Mouse (Mus musculus) MEL (cell line): ENCODE measurements around the gene Aff1. TPM values are rescaled to one million over a fixed set of nuclear protein-coding genes. Genes with fewer than 3 reads are reported as not detected.

ENCODE experiments used
- DNase-seq: peaks from one replicate; pipeline ENCODE4 v3.0.0; 2011; ENCODE audit warnings: low read depth, low spot score
- H3K27ac ChIP-seq: 2 replicates; pipeline ENCODE4 v1.5.1; 2012; ENCODE audit warnings: low read depth, mild to moderate bottlenecking, control low read depth, low read length, moderate library complexity; ENCODE audit not compliant: control insufficient read depth
- H3K27me3 ChIP-seq, 2 experiments: fragments of 150-350 bp in 1 of 2; sonication (generic) in 1 of 2; 2 replicates each; pipeline ENCODE4 v1.6.1; 2012; ENCODE audit warnings: low read length in 2 of 2, mild to moderate bottlenecking in 2 of 2, improper control_type of control experiment in 1 of 2, moderate library complexity in 1 of 2; ENCODE audit not compliant: insufficient read depth in 2 of 2, control insufficient read depth in 1 of 2
- H3K36me3 ChIP-seq, 2 experiments: 2 replicates each; pipeline ENCODE4 v1.6.1; 2012 to 2014; ENCODE audit warnings: low read length in 2 of 2, improper control_type of control experiment in 1 of 2, inconsistent platforms in 1 of 2, mild to moderate bottlenecking in 1 of 2; ENCODE audit not compliant: insufficient read depth in 2 of 2, control insufficient read depth in 1 of 2
- H3K4me1 ChIP-seq, 2 experiments: fragments of 150-350 bp in 1 of 2; sonication (generic) in 1 of 2; 2 replicates each; pipeline ENCODE4 v1.6.1; 2012; ENCODE audit warnings: low read length in 2 of 2, improper control_type of control experiment in 1 of 2, mild to moderate bottlenecking in 1 of 2; ENCODE audit not compliant: insufficient read depth in 2 of 2, control insufficient read depth in 1 of 2
- H3K4me3 ChIP-seq, 2 experiments: fragments of 150-350 bp in 1 of 2; sonication (generic) in 1 of 2; 2 replicates each; pipeline ENCODE4 v1.5.1; 2012; ENCODE audit warnings: low read depth in 2 of 2, low read length in 2 of 2, mild to moderate bottlenecking in 2 of 2, moderate library complexity in 2 of 2, control low read depth in 1 of 2, improper control_type of control experiment in 1 of 2; ENCODE audit not compliant: control insufficient read depth in 1 of 2, insufficient read depth in 1 of 2
- H3K79me2 ChIP-seq: 2 replicates; pipeline ENCODE4 v1.6.1; 2012; ENCODE audit warnings: mild to moderate bottlenecking, low read length, moderate library complexity; ENCODE audit not compliant: control insufficient read depth, poor library complexity, insufficient read depth
- H3K9ac ChIP-seq: 2 replicates; pipeline ENCODE4 v1.6.1; 2012; ENCODE audit warnings: low read depth, mild to moderate bottlenecking, control low read depth, low read length, moderate library complexity; ENCODE audit not compliant: control insufficient read depth, poor library complexity, severe bottlenecking
- H3K9me3 ChIP-seq: fragments of 150-350 bp; sonication (generic); replicated peaks from 2 replicates; pipeline ENCODE4 v1.6.1; 2012; ENCODE audit warnings: mild to moderate bottlenecking, low read length, improper control_type of control experiment, moderate library complexity; ENCODE audit not compliant: insufficient read depth
- E2F4 ChIP-seq: IDR thresholded peaks from 2 replicates; pipeline ENCODE4 v1.6.1; 2011; ENCODE audit warnings: low read depth, low read length, improper control_type of control experiment, borderline replicate concordance
- ELF1 ChIP-seq: IDR thresholded peaks from 2 replicates; pipeline ENCODE4 v1.6.1; 2014; ENCODE audit warnings: low read depth, mild to moderate bottlenecking, inconsistent platforms, low read length, improper control_type of control experiment, moderate library complexity
- EP300 ChIP-seq, 2 experiments: IDR thresholded peaks; 2 replicates each; pipeline ENCODE4 v1.6.1; 2011; ENCODE audit warnings: improper control_type of control experiment in 2 of 2, low read length in 2 of 2, low read depth in 1 of 2, mild to moderate bottlenecking in 1 of 2
- GABPA ChIP-seq: IDR thresholded peaks from 2 replicates; pipeline ENCODE4 v1.6.1; 2012; ENCODE audit warnings: low read depth, mild to moderate bottlenecking, inconsistent platforms, low read length, improper control_type of control experiment, moderate library complexity
- HCFC1 ChIP-seq: IDR thresholded peaks from 2 replicates; pipeline ENCODE4 v1.6.1; 2012; ENCODE audit warnings: low read depth, mild to moderate bottlenecking, inconsistent platforms, low read length, improper control_type of control experiment, moderate library complexity
- JUND ChIP-seq: IDR thresholded peaks from 2 replicates; pipeline ENCODE4 v1.6.1; 2011; ENCODE audit warnings: low read depth, mild to moderate bottlenecking, improper control_type of control experiment, low read length
- KAT2A ChIP-seq: conservative IDR thresholded peaks from 2 replicates; pipeline ENCODE4 v1.6.1; 2012; ENCODE audit warnings: low read depth, low read length, improper control_type of control experiment, inconsistent platforms
- MAX ChIP-seq: IDR thresholded peaks from 2 replicates; pipeline ENCODE4 v1.6.1; 2011; ENCODE audit warnings: low read length, improper control_type of control experiment
- MAZ ChIP-seq: IDR thresholded peaks from 2 replicates; pipeline ENCODE4 v1.6.1; 2012; ENCODE audit warnings: low read depth, mild to moderate bottlenecking, inconsistent platforms, low read length, improper control_type of control experiment
- MEF2A ChIP-seq: IDR thresholded peaks from 2 replicates; pipeline ENCODE4 v1.6.1; 2014; ENCODE audit warnings: low read depth, mild to moderate bottlenecking, inconsistent platforms, low read length, improper control_type of control experiment; ENCODE audit not compliant: poor library complexity, insufficient replicate concordance, severe bottlenecking; ENCODE audit errors: extremely low read depth
- MYB ChIP-seq: IDR thresholded peaks from 2 replicates; pipeline ENCODE4 v1.6.1; 2011; ENCODE audit warnings: mild to moderate bottlenecking, low read depth, low read length, improper control_type of control experiment
- MYC ChIP-seq: IDR thresholded peaks from 2 replicates; pipeline ENCODE4 v1.6.1; 2011; ENCODE audit warnings: low read depth, mild to moderate bottlenecking, low read length, improper control_type of control experiment, moderate library complexity
- POLR2AphosphoS5 ChIP-seq: IDR thresholded peaks from 2 replicates; pipeline ENCODE4 v1.6.1; 2012; ENCODE audit warnings: low read depth, borderline replicate concordance, mild to moderate bottlenecking, inconsistent platforms, low read length, moderate library complexity, mixed read lengths
- RCOR1 ChIP-seq: IDR thresholded peaks from 2 replicates; pipeline ENCODE4 v1.6.1; 2012; ENCODE audit warnings: low read depth, mild to moderate bottlenecking, inconsistent platforms, low read length, improper control_type of control experiment
- TBP ChIP-seq: IDR thresholded peaks from 2 replicates; pipeline ENCODE4 v1.8.0; 2011; ENCODE audit warnings: low read depth, low read length, improper control_type of control experiment
- ZC3H11A ChIP-seq: IDR thresholded peaks from 2 replicates; pipeline ENCODE4 v1.6.1; 2012; ENCODE audit warnings: low read depth, mild to moderate bottlenecking, inconsistent platforms, low read length, improper control_type of control experiment
- ZKSCAN1 ChIP-seq: IDR thresholded peaks from 2 replicates; pipeline ENCODE4 v1.6.1; 2012; ENCODE audit warnings: low read depth, mild to moderate bottlenecking, inconsistent platforms, low read length, improper control_type of control experiment, moderate library complexity
- ZNF384 ChIP-seq: IDR thresholded peaks from 2 replicates; pipeline ENCODE4 v1.6.1; 2012; ENCODE audit warnings: low read depth, mild to moderate bottlenecking, inconsistent platforms, low read length, improper control_type of control experiment
- polyA plus RNA-seq, 2 experiments: library from polyadenylated mRNA; stranded (reverse) in 1 of 2; unstranded in 1 of 2; fragments of >175 nt in 1 of 2; fragments of >200 nt in 1 of 2; gene quantifications; 2 replicates each; pipeline versions ENCODE4 v1.2.1 to v1.2.4; 2012; ENCODE audit warnings: low replicate concordance in 2 of 2, low read depth in 1 of 2; ENCODE audit not compliant: insufficient read length in 2 of 2, insufficient read depth in 1 of 2, missing spikeins in 1 of 2
- total RNA-seq: library from RNA; depleted of rRNA; stranded (reverse); fragments of 300-350 nt; gene quantifications from 2 replicates; pipeline ENCODE4 v1.2.3, GENCODE M21; 2012

Aff1 gene
- total and polyA plus RNA-seq, 3 experiments = 5.4 to 13.4 TPM; not detected in 1

GRCm38 (mm10) chr5:103724823-103725222 lies 32.6 kb downstream of the Aff1 start:
- TF ChIP-seq HCFC1 = no peak
- TF ChIP-seq ELF1 = no peak
- no peak for TF ChIP-seq KAT2A
- no peak for TF ChIP-seq POLR2AphosphoS5
- Histone ChIP-seq H3K27me3 (no peaks in the 10 kb centered on the region), H3K9ac (no peak overlapping the region), H3K27ac (no peak overlapping the region), H3K4me3 (no peak overlapping the region), H3K4me1 (peaks cover 0 to 10% of the 10 kb centered on the region in 2 experiments; a peak in 2 of 4 replicates), H3K36me3 (peaks cover 0 to 4% of the 10 kb centered on the region in 2 experiments; a peak in 2 of 4 replicates), H3K9me3 (no peaks in the 10 kb centered on the region), H3K79me2 (no peaks in the 10 kb centered on the region)
- DNase-seq = no peak

- no peaks in the 10 kb centered on the region; a peak in 2 of 4 replicates for H3K36me3 ChIP-seq
- no peaks in the 10 kb centered on the region for H3K27me3 ChIP-seq
- no peaks in the 10 kb centered on the region for H3K79me2 ChIP-seq
- peaks cover 0 to 6% of the 10 kb centered on the region in 2 experiments; a peak in 2 of 4 replicates for H3K4me1 ChIP-seq
- no peak overlapping the region for H3K27ac ChIP-seq
- 0 out of 4 replicates have a peak, but pooled peaks of 1 of the 2 experiments have one; percentile 7 for TF ChIP-seq EP300 (IDR thresholded peaks at IDR 0.05; ENCODE audit: low read depth in 1 of 2, low read length in 2 of 2)
- peak; percentile 47; the same call in 1 of the 2 replicates for TF ChIP-seq ZNF384
- TF ChIP-seq RCOR1 = no peak
- no peaks in the 10 kb centered on the region for H3K9me3 ChIP-seq
- no peak overlapping the region for H3K9ac ChIP-seq
- peak; percentile 66 for DNase-seq
- no peak overlapping the region for H3K4me3 ChIP-seq
Observed at GRCm38 (mm10) chr5:103725268-103726149, 33.3 kb downstream of the Aff1 start.

GRCm38 (mm10) chr5:103726281-103726938 lies 34.2 kb downstream of the Aff1 start:
- H3K27ac ChIP-seq = no peak overlapping the region
- no peaks in the 10 kb centered on the region for H3K9me3 ChIP-seq
- TF ChIP-seq GABPA (no peak), RCOR1 (no peak), ZC3H11A (no peak), MEF2A (no peak), ZNF384 (no peak), MYB (no peak), ELF1 (no peak), JUND (no peak), EP300 (IDR thresholded peaks at IDR 0.05; ENCODE audit: low read depth in 1 of 2, low read length in 2 of 2) (no peak), KAT2A (no peak), POLR2AphosphoS5 (no peak), MAX (no peak), MAZ (no peak), MYC (no peak), E2F4 (no peak), TBP (no peak), ZKSCAN1 (no peak)
- H3K4me1 ChIP-seq = peaks cover 0 to 6% of the 10 kb centered on the region in 2 experiments; a peak in 2 of 4 replicates
- no peak overlapping the region for H3K4me3 ChIP-seq
- no peaks in the 10 kb centered on the region for H3K79me2 ChIP-seq
- no peaks in the 10 kb centered on the region for H3K27me3 ChIP-seq
- H3K9ac ChIP-seq = no peak overlapping the region
- no peak for DNase-seq
- H3K36me3 ChIP-seq = no peaks in the 10 kb centered on the region; a peak in 2 of 4 replicates
